Mouse (Mus musculus): ENCODE data around the gene Lsm14b.

DNA sequence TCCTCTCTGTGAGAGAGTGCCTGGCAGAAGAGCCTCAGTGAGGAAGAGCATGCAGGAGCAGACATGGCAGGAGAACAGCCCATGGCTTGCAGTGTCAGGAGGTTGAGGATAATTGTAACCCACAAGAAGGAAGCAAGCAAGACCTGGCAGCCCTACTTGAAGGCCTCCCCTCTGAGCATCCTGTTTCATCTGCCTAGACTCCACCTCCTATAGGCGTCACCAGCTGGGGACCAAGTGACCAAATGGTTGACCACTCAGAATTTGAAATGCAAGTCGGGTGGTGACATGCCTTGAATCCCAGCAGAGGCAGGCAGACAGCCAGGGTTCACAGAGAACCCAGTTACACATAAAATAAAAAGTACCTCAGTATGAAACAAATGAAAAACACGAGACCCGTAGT is 44.2 kb upstream of the Lsm14b start:
- TF ChIP-seq CTCF (IDR thresholded peaks at IDR 0.05; ENCODE audit: low read depth, low read length) (no peak), POLR2A (IDR thresholded peaks at IDR 0.05; ENCODE audit: insufficient read depth, low read length) (no peak)

All from ES-Bruce4 (cell line).